Mouse (Mus musculus) midbrain, embryonic 12.5 days (tissue): Measurements from ENCODE around the gene Gsto2. TPM values are rescaled to one million over a fixed set of nuclear protein-coding genes. Genes with fewer than 3 reads are reported as not detected.
A peak's percentile ranks its signal among the peaks of the same experiment; 100 is the strongest.

Experiments
- ATAC-seq: fragments of 200-750 bp; cut with Nextera tagmentation; 2 replicates; pipeline ENCODE4 v1.8.0; 2017; ENCODE audit warnings: low read depth, moderate TSS enrichment, moderate library complexity; ENCODE audit not compliant: low FRiP score
- H3K27ac ChIP-seq: fragments of 300-500 bp; sonication (generic); replicated peaks from 2 replicates; pipeline ENCODE4 v1.5.1; 2016; ENCODE audit warnings: mild to moderate bottlenecking
- H3K27me3 ChIP-seq: fragments of 300-500 bp; sonication (generic); 2 replicates; pipeline ENCODE4 v1.6.1; 2016; ENCODE audit warnings: mild to moderate bottlenecking
- H3K36me3 ChIP-seq: fragments of 300-500 bp; sonication (generic); 2 replicates; pipeline ENCODE4 v1.6.1; 2016
- H3K4me1 ChIP-seq: fragments of 300-500 bp; sonication (generic); 2 replicates; pipeline ENCODE4 v1.6.1; 2016
- H3K4me2 ChIP-seq: fragments of 300-500 bp; sonication (generic); replicated peaks from 2 replicates; pipeline ENCODE4 v1.6.1; 2016; ENCODE audit warnings: mild to moderate bottlenecking, moderate library complexity
- H3K4me3 ChIP-seq: fragments of 300-500 bp; sonication (generic); 2 replicates; pipeline ENCODE4 v1.5.1; 2016; ENCODE audit warnings: mild to moderate bottlenecking
- H3K9ac ChIP-seq: fragments of 300-500 bp; sonication (generic); replicated peaks from 2 replicates; pipeline ENCODE4 v1.6.1; 2016; ENCODE audit warnings: mild to moderate bottlenecking, moderate library complexity
- H3K9me3 ChIP-seq: fragments of 300-500 bp; sonication (generic); 2 replicates; pipeline ENCODE4 v1.6.1; 2016; ENCODE audit warnings: mild to moderate bottlenecking
- WGBS: fragments of 180-500 bp; shearing (Covaris S2); methylation state at CpG from one replicate; pipeline ENCODE4 v1.1.7; 2016; 5-methylcytosine and 5-hydroxymethylcytosine counted together
- polyA plus RNA-seq: library from polyadenylated mRNA; unstranded; fragments of >200 nt; fragmentation: Nextera tagmentation; extraction: Ambion mirVana; gene quantifications from 2 replicates; pipeline ENCODE4 v1.2.1, GENCODE M21; 2016

The Gsto2 gene
- 0.73 and 1.5 TPM in 2 replicates for polyA plus RNA-seq

DNA sequence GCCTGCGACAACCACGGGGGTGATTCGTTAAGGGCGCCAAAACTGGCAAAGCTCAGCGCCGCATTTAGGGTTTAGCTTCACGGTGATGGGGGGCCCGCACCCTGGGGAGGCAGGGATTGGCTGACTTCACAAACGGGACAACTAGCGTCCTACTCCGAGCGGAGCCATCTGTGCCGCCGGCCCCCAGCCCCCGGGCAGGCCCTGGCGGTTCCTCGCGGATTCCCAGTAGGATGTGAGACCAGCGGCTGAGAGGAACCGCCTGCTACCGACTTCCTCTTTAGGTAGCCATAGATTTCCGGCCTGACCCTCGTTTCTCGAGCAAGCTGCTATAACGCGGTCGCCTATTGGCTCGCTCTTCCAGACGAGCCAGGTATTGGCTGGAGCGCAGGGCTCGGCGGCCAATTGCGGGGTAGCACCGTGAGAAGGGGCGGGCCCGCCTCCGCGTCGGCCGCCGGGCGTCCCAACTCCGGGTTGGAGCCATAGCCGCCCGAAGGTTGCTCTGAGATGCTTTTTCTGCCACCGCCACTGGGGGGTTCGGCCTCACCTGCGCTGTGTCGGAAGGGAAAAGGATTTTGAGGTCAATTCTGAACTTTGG is at the start of gene Gsto2:
Gsto2 (plus strand) TSS at position 182 of the 595 bp plus-strand sequence.
- Histone ChIP-seq H3K4me2 (peak within 1 kb of the TSS; percentile 84), H3K4me1 (peaks cover 7% of the 10 kb centered on the region), H3K36me3 (no peaks in the 10 kb centered on the region), H3K27me3 (no peaks in the 10 kb centered on the region; the same call in 1 of the 2 replicates), H3K9ac (peak within 1 kb of the TSS; percentile 77), H3K4me3 (peak within 1 kb of the TSS; percentile 73), H3K27ac (peak within 1 kb of the TSS; percentile 83), H3K9me3 (no peaks in the 10 kb centered on the region)
- ATAC-seq: peak; percentile 100
- WGBS: under 1% methylated on average over 49 of the region's 49 CpGs

DNA sequence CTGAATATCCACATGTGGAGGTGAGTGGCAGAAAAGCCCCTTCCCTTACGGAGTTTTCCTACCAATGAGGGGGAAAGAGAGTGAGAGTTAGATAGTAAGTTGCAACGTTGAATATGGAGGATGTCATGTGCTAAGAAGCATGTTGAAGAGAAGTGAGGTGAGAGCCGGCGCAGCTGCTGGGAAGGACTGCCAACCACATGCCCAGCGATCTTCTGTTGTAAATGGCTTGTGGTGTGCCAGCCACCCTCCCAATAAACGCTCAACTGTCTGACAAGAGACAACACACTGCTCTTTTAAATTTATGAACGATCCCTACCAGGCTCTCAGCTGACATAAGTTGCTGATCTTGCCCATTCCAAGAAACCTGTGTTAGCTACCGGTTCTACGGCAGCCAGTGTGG is 47.6 kb upstream of the Gsto2 start:
- no peak overlapping the region for H3K27ac ChIP-seq
- no peak for ATAC-seq
- no peaks in the 10 kb centered on the region for H3K9me3 ChIP-seq
- H3K27me3 ChIP-seq: peaks cover 7% of the 10 kb centered on the region
- no peaks in the 10 kb centered on the region for H3K36me3 ChIP-seq
- 91% methylated on average over 9 of the region's 9 CpGs for WGBS
- H3K9ac ChIP-seq: no peak overlapping the region
- no peaks in the 10 kb centered on the region for H3K4me1 ChIP-seq
- H3K4me3 ChIP-seq: no peak overlapping the region
- H3K4me2 ChIP-seq: no peak overlapping the region

DNA sequence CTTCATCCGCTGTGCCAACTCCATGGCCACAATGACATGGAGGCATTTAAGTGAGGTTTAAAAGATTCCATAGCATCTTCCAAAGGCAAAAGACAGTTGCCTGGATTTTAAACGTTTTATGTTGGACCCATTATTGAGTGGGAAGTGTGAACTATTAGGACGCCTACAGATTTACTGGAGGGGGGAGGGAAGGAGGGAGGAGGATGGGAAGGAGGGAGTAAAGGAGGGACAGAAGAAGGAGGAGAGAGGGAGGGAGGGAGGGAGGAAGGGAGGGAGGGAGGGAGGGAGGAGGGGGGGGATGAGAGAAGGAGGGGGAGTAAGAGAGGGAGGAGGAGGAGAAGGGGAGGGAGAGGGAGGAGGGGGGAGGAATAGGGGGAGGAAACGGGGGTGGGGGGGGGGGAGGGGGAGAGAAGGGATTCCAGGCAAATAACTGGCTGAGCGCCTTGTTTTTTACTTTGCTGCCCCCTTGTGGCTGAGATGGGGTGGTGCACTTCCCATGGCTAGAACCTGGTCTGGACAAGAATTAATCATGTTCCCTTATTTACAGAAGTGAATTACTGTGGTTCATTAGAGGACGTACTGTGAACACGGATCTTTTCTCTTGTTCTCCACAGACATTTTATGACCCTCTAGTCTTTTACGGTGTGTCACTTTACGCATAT is 44.4 kb upstream of the Gsto2 start:
- no peaks in the 10 kb centered on the region for H3K36me3 ChIP-seq
- no peak overlapping the region for H3K4me2 ChIP-seq

GRCm38 (mm10) chr19:47821494-47821872 is 43.9 kb upstream of the Gsto2 start:
- no peaks in the 10 kb centered on the region for H3K4me1 ChIP-seq
- H3K27ac ChIP-seq: no peak overlapping the region
- H3K9ac ChIP-seq: no peak overlapping the region
- no peak overlapping the region for H3K4me2 ChIP-seq
- H3K36me3 ChIP-seq: no peaks in the 10 kb centered on the region
- no peak overlapping the region for H3K4me3 ChIP-seq
- peaks cover 13% of the 10 kb centered on the region for H3K27me3 ChIP-seq
- H3K9me3 ChIP-seq: no peaks in the 10 kb centered on the region
- 57% methylated on average over 7 of the region's 7 CpGs for WGBS
- no peak for ATAC-seq

More for the DNA sequence above, 44.4 kb upstream of the Gsto2 start:
- no peak for ATAC-seq
- H3K4me3 ChIP-seq: no peak overlapping the region
- peaks cover 13% of the 10 kb centered on the region for H3K27me3 ChIP-seq
- H3K4me1 ChIP-seq: no peaks in the 10 kb centered on the region
- no peaks in the 10 kb centered on the region for H3K9me3 ChIP-seq
- no peak overlapping the region for H3K27ac ChIP-seq
- no peak overlapping the region; the same call in 1 of the 2 replicates for H3K9ac ChIP-seq
- WGBS: 20% methylated on average over 8 of the region's 9 CpGs

GRCm38 (mm10) chr19:47822143-47822796 is 43.1 kb upstream of the Gsto2 start:
- Histone ChIP-seq H3K27me3 (peaks cover 13% of the 10 kb centered on the region), H3K4me2 (no peak overlapping the region; the same call in 1 of the 2 replicates), H3K4me1 (no peaks in the 10 kb centered on the region), H3K27ac (no peak overlapping the region), H3K9me3 (no peaks in the 10 kb centered on the region), H3K4me3 (no peak overlapping the region), H3K9ac (no peak overlapping the region), H3K36me3 (no peaks in the 10 kb centered on the region)
- WGBS: 19% methylated on average over 8 of the region's 8 CpGs
- ATAC-seq: no peak

DNA sequence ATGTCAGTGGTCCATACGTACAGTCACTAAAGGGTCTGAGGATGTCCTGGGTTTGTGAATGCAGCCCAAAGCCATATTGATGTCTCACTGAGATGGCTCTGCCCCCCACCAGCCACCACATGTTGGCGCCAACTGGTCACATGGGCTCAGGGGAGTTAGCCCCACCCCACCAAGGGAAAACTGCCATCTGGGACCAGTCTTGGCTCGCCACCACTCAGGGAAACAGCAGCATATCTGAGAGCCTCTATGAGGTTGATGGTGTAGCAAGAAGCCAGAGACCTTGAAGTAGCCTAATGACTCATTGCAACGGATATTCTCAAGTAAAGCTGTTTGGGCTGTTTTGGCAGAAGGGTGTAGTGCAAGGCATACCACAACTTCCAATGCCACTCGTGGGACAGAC is 41.3 kb upstream of the Gsto2 start:
- H3K27me3 ChIP-seq: peaks cover 13% of the 10 kb centered on the region
- H3K4me1 ChIP-seq: no peaks in the 10 kb centered on the region
- H3K27ac ChIP-seq: no peak overlapping the region
- H3K36me3 ChIP-seq: no peaks in the 10 kb centered on the region
- no peak overlapping the region for H3K4me3 ChIP-seq
- ATAC-seq: no peak
- no peak overlapping the region for H3K9ac ChIP-seq
- H3K4me2 ChIP-seq: no peak overlapping the region
- H3K9me3 ChIP-seq: no peaks in the 10 kb centered on the region
- 80% methylated on average over 5 of the region's 5 CpGs for WGBS

GRCm38 (mm10) chr19:47829913-47830450 is 35.4 kb upstream of the Gsto2 start:
- 85% methylated on average over 14 of the region's 14 CpGs for WGBS
- no peak for ATAC-seq
- Histone ChIP-seq H3K9me3 (no peaks in the 10 kb centered on the region), H3K4me2 (no peak overlapping the region), H3K27ac (no peak overlapping the region), H3K27me3 (no peaks in the 10 kb centered on the region), H3K4me1 (no peaks in the 10 kb centered on the region), H3K9ac (no peak overlapping the region), H3K4me3 (no peak overlapping the region), H3K36me3 (no peaks in the 10 kb centered on the region)

GRCm38 (mm10) chr19:47831111-47831510 is 34.2 kb upstream of the Gsto2 start:
- Histone ChIP-seq H3K9me3 (no peaks in the 10 kb centered on the region), H3K4me3 (no peak overlapping the region), H3K4me2 (no peak overlapping the region), H3K27me3 (no peaks in the 10 kb centered on the region; the same call in 1 of the 2 replicates), H3K27ac (no peak overlapping the region), H3K9ac (no peak overlapping the region), H3K36me3 (no peaks in the 10 kb centered on the region), H3K4me1 (no peaks in the 10 kb centered on the region)
- WGBS: 97% methylated on average over 8 of the region's 8 CpGs
- no peak for ATAC-seq

GRCm38 (mm10) chr19:47832316-47832715 is 33.0 kb upstream of the Gsto2 start:
- Histone ChIP-seq H3K4me3 (no peak overlapping the region), H3K9me3 (no peaks in the 10 kb centered on the region), H3K27ac (no peak overlapping the region), H3K4me2 (no peak overlapping the region), H3K4me1 (peaks cover 5% of the 10 kb centered on the region), H3K27me3 (peaks cover 10% of the 10 kb centered on the region), H3K9ac (no peak overlapping the region), H3K36me3 (no peaks in the 10 kb centered on the region)
- 87% methylated on average over 16 of the region's 16 CpGs for WGBS
- ATAC-seq: no peak

GRCm38 (mm10) chr19:47834614-47835013 is 30.7 kb upstream of the Gsto2 start:
- H3K27me3 ChIP-seq: peaks cover 17% of the 10 kb centered on the region
- no peak overlapping the region for H3K4me3 ChIP-seq
- ATAC-seq: no peak
- no peak overlapping the region for H3K4me2 ChIP-seq
- 94% methylated on average over 5 of the region's 5 CpGs for WGBS
- H3K9ac ChIP-seq: no peak overlapping the region
- no peaks in the 10 kb centered on the region for H3K9me3 ChIP-seq
- peaks cover 5% of the 10 kb centered on the region for H3K4me1 ChIP-seq
- no peak overlapping the region for H3K27ac ChIP-seq
- no peaks in the 10 kb centered on the region for H3K36me3 ChIP-seq

DNA sequence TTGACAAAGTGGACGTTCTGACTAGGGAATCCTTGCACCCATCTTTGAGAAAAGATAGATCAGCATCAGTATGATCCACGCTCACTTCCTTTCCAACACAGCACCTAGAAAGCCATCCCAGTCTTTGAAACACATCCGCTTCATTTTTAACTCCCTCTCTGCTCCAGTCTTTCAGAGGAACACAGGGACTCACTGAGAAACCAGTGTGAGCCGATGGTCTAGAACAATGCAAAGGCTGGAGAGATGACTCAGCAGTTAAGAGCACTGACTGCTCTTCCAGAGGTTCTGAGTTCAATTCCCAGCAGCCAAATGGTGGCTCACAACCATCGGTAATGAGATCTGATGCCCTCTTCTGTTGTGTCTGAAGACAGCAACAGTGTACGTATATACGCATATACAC is 29.6 kb upstream of the Gsto2 start:
- 83% methylated on average over 7 of the region's 7 CpGs for WGBS
- Histone ChIP-seq H3K4me1 (peaks cover 5% of the 10 kb centered on the region), H3K36me3 (no peaks in the 10 kb centered on the region), H3K9me3 (no peaks in the 10 kb centered on the region), H3K4me3 (no peak overlapping the region), H3K27me3 (peaks cover 17% of the 10 kb centered on the region), H3K4me2 (no peak overlapping the region), H3K9ac (no peak overlapping the region), H3K27ac (no peak overlapping the region)
- ATAC-seq: no peak
